13 mouse cellular contexts compared by ENCODE assay signal in the genomic region with DNA sequence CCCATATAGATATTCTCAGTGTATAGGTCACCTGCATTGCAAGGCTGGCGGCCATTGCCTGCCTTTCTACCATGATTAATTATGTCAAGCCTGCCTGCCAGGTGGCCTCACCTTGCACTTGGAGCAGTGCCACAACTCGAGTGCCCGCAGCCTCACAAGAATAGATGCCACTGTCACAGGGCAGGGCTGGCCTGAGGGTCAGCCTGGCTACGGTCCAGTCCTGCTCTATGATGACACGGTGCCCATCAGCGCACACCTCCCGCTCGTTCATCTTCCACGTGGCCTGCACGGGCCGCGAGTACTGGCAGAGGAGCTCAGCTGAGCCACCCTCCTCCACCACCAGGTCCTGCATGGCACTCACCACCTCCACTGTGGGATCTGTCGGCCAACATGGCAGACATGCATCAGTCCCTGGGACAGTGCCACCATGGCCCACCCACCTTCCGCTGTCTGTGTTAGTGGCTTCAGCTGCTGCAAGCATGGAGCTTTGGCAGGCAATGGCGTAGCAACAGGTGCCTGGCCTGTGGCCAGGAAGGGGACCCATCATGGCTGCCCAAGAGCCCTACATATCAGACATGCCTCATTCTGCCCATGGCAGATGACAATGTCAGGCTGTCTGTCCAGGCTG.
DNase-seq lines count a peak whose midpoint lies in the region; ATAC-seq and TF ChIP-seq lines count a peak whose summit lies in the region.
"Had no signal": no experiment of that assay in that cellular context is flagged by ENCODE, and none has a peak within 500 bp of the region (broad histone marks: within the 10 kb centered on the region; RNA-seq: fewer than 3 reads in every experiment).

No protein-coding gene starts in this region.

- intact Hi-C loops in heart, postnatal 14 days (cut with DNase I), result no loop called here

- no peaks in the 10 kb centered on the region for H3K27me3 ChIP-seq in stomach, embryonic 15.5 days (replicated peaks)
- no peaks in the 10 kb centered on the region for H3K27me3 ChIP-seq in stomach, postnatal 0 days (ENCODE audit: control insufficient read depth, insufficient read depth, low read length)
- no peaks in the 10 kb centered on the region for H3K27me3 ChIP-seq in embryonic facial prominence, embryonic 14.5 days (replicated peaks; ENCODE audit: control insufficient read depth, insufficient read depth, low read length)
- no peaks in the 10 kb centered on the region; the same call in 1 of the 2 replicates for H3K27me3 ChIP-seq in hindbrain, embryonic 14.5 days (ENCODE audit: control insufficient read depth, insufficient read depth, low read length)
- H3K27me3 ChIP-seq: embryonic facial prominence, embryonic 15.5 days; liver, embryonic 13.5 days had no signal

- 85% methylated on average over 15 of the region's 15 CpGs for WGBS in stomach, embryonic 15.5 days
- 86% methylated on average over 15 of the region's 15 CpGs for WGBS in stomach, postnatal 0 days
- WGBS in embryonic facial prominence, embryonic 14.5 days, result 93% methylated on average over 15 of the region's 15 CpGs
- 92% methylated on average over 15 of the region's 15 CpGs for WGBS in hindbrain, embryonic 14.5 days

- no peak for TF ChIP-seq CTCF in stomach, postnatal 0 days (IDR thresholded peaks at IDR 0.05; ENCODE audit: low read depth)

- DNase-seq in stomach, postnatal 0 days (ENCODE audit: low spot score), result no peak
- DNase-seq in embryonic facial prominence, embryonic 14.5 days (ENCODE audit: low spot score), result peak; percentile 7
- peak; percentile 51 to 64 for DNase-seq in heart, postnatal 14 days
- DNase-seq in skeletal muscle tissue, adult 2 months (ENCODE audit: low read depth, low spot score), result peak; percentile 66
- no peak for DNase-seq in adrenal gland, adult 8-10 months
- no peak for DNase-seq in hindbrain, embryonic 14.5 days (ENCODE audit: low spot score)
- DNase-seq: kidney, adult 2 months; liver, embryonic 13.5 days had no signal

- H3K27ac ChIP-seq in stomach, embryonic 15.5 days, result no peak overlapping the region
- no peak overlapping the region for H3K27ac ChIP-seq in stomach, postnatal 0 days (replicated peaks)
- no peak overlapping the region for H3K27ac ChIP-seq in embryonic facial prominence, embryonic 14.5 days (replicated peaks; ENCODE audit: low read depth, low read length)
- no peak overlapping the region for H3K27ac ChIP-seq in hindbrain, embryonic 14.5 days
- H3K27ac ChIP-seq: embryonic facial prominence, embryonic 15.5 days; left cerebral cortex, adult 2 months; liver, embryonic 13.5 days had no signal

- no peak overlapping the region for H3K4me2 ChIP-seq in stomach, embryonic 15.5 days
- H3K4me2 ChIP-seq in stomach, postnatal 0 days (replicated peaks; ENCODE audit: low read depth), result no peak overlapping the region
- no peak overlapping the region for H3K4me2 ChIP-seq in embryonic facial prominence, embryonic 14.5 days (ENCODE audit: low read depth, low read length)
- no peak overlapping the region for H3K4me2 ChIP-seq in hindbrain, embryonic 14.5 days (replicated peaks)
- H3K4me2 ChIP-seq: embryonic facial prominence, embryonic 15.5 days; liver, embryonic 13.5 days had no signal

- TF ChIP-seq EP300 in stomach, postnatal 0 days (optimal IDR thresholded peaks at IDR 0.05), result no peak

- no peaks in the 10 kb centered on the region for H3K4me1 ChIP-seq in stomach, embryonic 15.5 days
- H3K4me1 ChIP-seq in stomach, postnatal 0 days (replicated peaks; ENCODE audit: control insufficient read depth, insufficient read depth), result no peaks in the 10 kb centered on the region
- no peaks in the 10 kb centered on the region for H3K4me1 ChIP-seq in embryonic facial prominence, embryonic 14.5 days (ENCODE audit: control insufficient read depth, insufficient read depth, low read length)
- no peaks in the 10 kb centered on the region for H3K4me1 ChIP-seq in hindbrain, embryonic 14.5 days (replicated peaks; ENCODE audit: control insufficient read depth, insufficient read depth, low read length)
- H3K4me1 ChIP-seq: embryonic facial prominence, embryonic 15.5 days; liver, embryonic 13.5 days had no signal

- ATAC-seq in stomach, embryonic 15.5 days (ENCODE audit: insufficient read depth, low FRiP score, low read depth), result peak; percentile 25; the same call in 1 of the 2 replicates
- ATAC-seq in stomach, postnatal 0 days (ENCODE audit: low FRiP score, low TSS enrichment), result no peak
- ATAC-seq in embryonic facial prominence, embryonic 14.5 days (ENCODE audit: low read depth), result no peak
- no peak for ATAC-seq in activated CD4-positive, CD25-positive, alpha-beta regulatory T cell, adult 4 months
- no peak for ATAC-seq in hindbrain, embryonic 14.5 days (ENCODE audit: low FRiP score)
- ATAC-seq: forebrain, embryonic 16.5 days had no signal

- no peak overlapping the region for H3K9ac ChIP-seq in stomach, embryonic 15.5 days
- no peak overlapping the region for H3K9ac ChIP-seq in stomach, postnatal 0 days (ENCODE audit: low read length)
- H3K9ac ChIP-seq in embryonic facial prominence, embryonic 14.5 days (ENCODE audit: low read depth, low read length), result no peak overlapping the region
- no peak overlapping the region for H3K9ac ChIP-seq in hindbrain, embryonic 14.5 days
- H3K9ac ChIP-seq: embryonic facial prominence, embryonic 15.5 days; liver, embryonic 13.5 days had no signal

- no peaks in the 10 kb centered on the region for H3K36me3 ChIP-seq in stomach, embryonic 15.5 days
- no peaks in the 10 kb centered on the region for H3K36me3 ChIP-seq in stomach, postnatal 0 days (ENCODE audit: control insufficient read depth, insufficient read depth, low read length)
- H3K36me3 ChIP-seq in embryonic facial prominence, embryonic 14.5 days (ENCODE audit: control insufficient read depth, insufficient read depth, low read length), result no peaks in the 10 kb centered on the region
- no peaks in the 10 kb centered on the region for H3K36me3 ChIP-seq in hindbrain, embryonic 14.5 days (replicated peaks; ENCODE audit: control insufficient read depth, insufficient read depth)
- H3K36me3 ChIP-seq: embryonic facial prominence, embryonic 15.5 days; liver, embryonic 13.5 days had no signal

- H3K9me3 ChIP-seq in stomach, embryonic 15.5 days, result no peaks in the 10 kb centered on the region
- no peaks in the 10 kb centered on the region for H3K9me3 ChIP-seq in stomach, postnatal 0 days (ENCODE audit: control insufficient read depth, low read length)
- H3K9me3 ChIP-seq in embryonic facial prominence, embryonic 14.5 days (ENCODE audit: control insufficient read depth, low read length), result no peaks in the 10 kb centered on the region
- H3K9me3 ChIP-seq in hindbrain, embryonic 14.5 days (ENCODE audit: control insufficient read depth, low read length), result no peaks in the 10 kb centered on the region
- H3K9me3 ChIP-seq: embryonic facial prominence, embryonic 15.5 days; liver, embryonic 13.5 days had no signal

- H3K4me3 ChIP-seq in stomach, embryonic 15.5 days (replicated peaks), result no peak overlapping the region
- H3K4me3 ChIP-seq in stomach, postnatal 0 days (ENCODE audit: low read depth, low read length), result no peak overlapping the region
- no peak overlapping the region for H3K4me3 ChIP-seq in embryonic facial prominence, embryonic 14.5 days (ENCODE audit: low read depth, low read length)
- H3K4me3 ChIP-seq in hindbrain, embryonic 14.5 days (replicated peaks; ENCODE audit: low read length), result no peak overlapping the region
- H3K4me3 ChIP-seq: embryonic facial prominence, embryonic 15.5 days; left cerebral cortex, adult 2 months; liver, embryonic 13.5 days had no signal

Comparison
In these comparisons a context has a peak if more than half of its experiments do, and no peak if none do; other contexts are left out.
1. DNase-seq: peak in embryonic facial prominence, embryonic 14.5 days (single experiment), heart, postnatal 14 days (2 of 2) and skeletal muscle tissue, adult 2 months (single experiment); none in stomach, postnatal 0 days (single experiment), adrenal gland, adult 8-10 months (single experiment) and hindbrain, embryonic 14.5 days (single experiment).